Mouse (Mus musculus) stomach, postnatal 0 days (tissue): ENCODE measurements at regions not wholly inside any gene's neighbourhood (a gene's known extent, or its start where the extent isn't known, plus 50 kb on each side); places are given as distances from the start of the nearest gene placed in this dataset.

ENCODE experiments used
- ATAC-seq: fragments of 200-750 bp; cut with Nextera tagmentation; 2 replicates; pipeline ENCODE4 v1.8.0; 2017; ENCODE audit not compliant: low FRiP score, low TSS enrichment
- DNase-seq: peaks from one replicate; pipeline ENCODE4 v3.0.0-alpha.2; 2016; ENCODE audit warnings: low spot score
- H3K27ac ChIP-seq: fragments of 300-500 bp; sonication (generic); replicated peaks from 2 replicates; pipeline ENCODE4 v1.5.1; 2014; ENCODE audit warnings: mild to moderate bottlenecking, control low read depth
- H3K27me3 ChIP-seq: fragments of 300-500 bp; sonication (generic); 2 replicates; pipeline ENCODE4 v1.6.1; 2014; ENCODE audit warnings: low read length; ENCODE audit not compliant: control insufficient read depth, insufficient read depth
- H3K36me3 ChIP-seq: fragments of 300-500 bp; sonication (generic); 2 replicates; pipeline ENCODE4 v1.6.1; 2014; ENCODE audit warnings: low read length, mixed read lengths; ENCODE audit not compliant: control insufficient read depth, insufficient read depth
- H3K4me1 ChIP-seq: fragments of 300-500 bp; sonication (generic); replicated peaks from 2 replicates; pipeline ENCODE4 v1.6.1; 2014; ENCODE audit warnings: antibody characterized with exemption; ENCODE audit not compliant: control insufficient read depth, insufficient read depth
- H3K4me2 ChIP-seq: fragments of 300-500 bp; sonication (generic); replicated peaks from 2 replicates; pipeline ENCODE4 v1.6.1; 2014; ENCODE audit warnings: low read depth, mild to moderate bottlenecking, control low read depth, moderate library complexity
- H3K4me3 ChIP-seq: fragments of 300-500 bp; sonication (generic); 2 replicates; pipeline ENCODE4 v1.5.1; 2014; ENCODE audit warnings: low read depth, low read length, control low read depth
- H3K9ac ChIP-seq: fragments of 300-500 bp; sonication (generic); 2 replicates; pipeline ENCODE4 v1.6.1; 2014; ENCODE audit warnings: mild to moderate bottlenecking, low read length, control low read depth, mixed read lengths
- H3K9me3 ChIP-seq: fragments of 300-500 bp; sonication (generic); 2 replicates; pipeline ENCODE4 v1.6.1; 2016; ENCODE audit warnings: low read length; ENCODE audit not compliant: control insufficient read depth
- CTCF ChIP-seq: IDR thresholded peaks from 2 replicates; pipeline ENCODE4 v1.5.1; 2016; ENCODE audit warnings: antibody characterized with exemption, low read depth, mild to moderate bottlenecking, moderate library complexity
- EP300 ChIP-seq: optimal IDR thresholded peaks from 2 replicates; pipeline ENCODE3; 2016; ENCODE audit warnings: antibody characterized with exemption
- WGBS: fragments of 180-500 bp; shearing (Covaris S2); extraction: QIAGEN DNeasy Blood & Tissue Kit; methylation state at CpG from one replicate; pipeline ENCODE4 v1.1.7; 2014; 5-methylcytosine and 5-hydroxymethylcytosine counted together

DNA sequence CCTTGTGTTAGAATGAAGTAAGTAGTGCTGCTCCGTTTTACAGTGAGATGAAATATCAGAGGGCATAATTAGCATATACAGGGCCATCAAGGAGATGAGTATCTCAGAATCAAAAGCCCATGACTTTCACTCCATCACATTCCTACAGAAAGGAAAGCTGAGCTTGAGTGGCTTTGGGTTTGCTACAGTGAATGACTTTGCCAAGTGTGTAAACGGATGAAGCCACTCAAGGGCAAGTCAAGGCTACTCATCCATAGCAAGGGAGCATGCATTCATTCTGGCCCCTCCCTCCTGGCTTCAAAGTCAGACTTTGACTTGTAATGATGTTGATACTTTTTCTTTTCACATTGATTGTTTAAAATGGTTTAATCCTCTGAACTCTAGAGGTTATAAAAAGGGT, 246.2 kb upstream of the Tenm4 start:
- no peak overlapping the region for H3K4me3 ChIP-seq
- H3K27ac ChIP-seq, result no peak overlapping the region
- TF ChIP-seq EP300, result no peak
- TF ChIP-seq CTCF, result no peak
- H3K4me2 ChIP-seq, result no peak overlapping the region
- no peaks in the 10 kb centered on the region for H3K4me1 ChIP-seq
- H3K27me3 ChIP-seq, result no peaks in the 10 kb centered on the region
- no peak for ATAC-seq
- WGBS, result 63% methylated on average over 2 of the region's 2 CpGs
- H3K36me3 ChIP-seq, result no peaks in the 10 kb centered on the region
- DNase-seq, result no peak
- no peak overlapping the region for H3K9ac ChIP-seq
- H3K9me3 ChIP-seq, result no peaks in the 10 kb centered on the region

DNA sequence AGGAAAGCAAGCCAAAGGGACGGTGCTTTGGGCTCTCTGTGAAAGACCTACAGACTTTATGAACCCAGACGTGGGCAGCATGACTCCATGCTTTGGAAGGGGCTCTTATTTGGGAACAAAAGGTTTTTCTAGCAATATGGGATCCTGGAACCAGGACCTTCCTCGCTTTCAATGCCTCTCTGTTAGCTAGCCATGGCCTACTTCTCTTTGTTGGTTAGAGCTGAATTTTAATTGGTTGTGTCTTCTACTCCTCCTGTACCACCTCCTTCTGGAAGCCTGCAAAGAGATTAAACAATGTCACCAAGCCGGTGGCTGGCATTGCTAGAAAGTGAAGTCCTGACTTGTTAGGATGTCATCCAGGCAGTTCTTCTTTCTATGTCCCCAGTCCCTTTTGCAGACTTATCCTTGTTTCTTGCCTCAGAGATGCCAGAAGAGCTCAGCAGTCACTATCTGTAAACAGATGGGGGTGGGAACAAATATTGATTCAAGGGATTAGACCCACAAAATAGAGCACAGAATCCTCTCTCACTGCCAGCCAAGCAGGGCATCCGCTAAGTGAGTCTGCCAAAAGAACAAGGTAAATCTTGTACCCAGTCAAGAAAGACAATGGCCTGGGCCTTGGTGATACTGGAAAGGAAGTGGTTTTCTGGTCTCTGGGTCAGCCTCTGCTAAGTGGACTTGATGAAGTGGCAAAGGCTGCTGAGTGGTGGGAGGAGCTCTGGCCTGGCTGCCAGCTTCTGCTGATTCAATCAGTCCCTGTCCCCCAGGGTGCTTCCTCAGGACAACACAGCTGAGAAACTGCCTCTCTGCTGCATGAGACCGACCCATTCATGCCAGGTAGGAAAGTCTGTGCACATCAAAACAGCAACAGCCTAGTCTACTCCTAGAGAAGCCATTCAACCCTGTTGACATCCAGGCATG, 244.7 kb upstream of the Tenm4 start:
- WGBS, result 63% methylated on average over 6 of the region's 6 CpGs
- ATAC-seq, result no peak

DNA sequence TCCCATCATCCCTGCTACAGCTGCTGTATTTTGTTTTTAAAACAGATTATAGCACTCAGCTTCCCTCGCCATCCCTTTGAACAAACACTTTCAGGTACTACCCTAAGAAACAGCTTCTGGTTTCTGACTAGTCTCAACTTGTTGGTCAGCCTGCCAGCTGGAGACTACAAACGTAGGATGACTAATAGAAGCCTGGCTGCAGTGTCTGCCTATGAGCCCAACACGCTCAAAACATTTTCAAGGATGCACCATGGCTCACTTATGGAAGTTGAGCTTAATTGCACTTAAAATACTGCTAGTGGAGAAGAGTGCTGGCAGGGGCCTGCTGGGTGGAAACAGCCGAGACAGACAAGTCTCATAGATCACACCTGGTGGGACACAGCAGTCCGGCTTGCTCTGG, 234.4 kb upstream of the Tenm4 start:
- H3K9ac ChIP-seq, result no peak overlapping the region
- DNase-seq, result no peak
- ATAC-seq, result no peak

More for the DNA sequence above, 244.7 kb upstream of the Tenm4 start:
- no peak for DNase-seq
- Histone ChIP-seq H3K27ac (no peak overlapping the region), H3K9me3 (no peaks in the 10 kb centered on the region), H3K4me2 (no peak overlapping the region), H3K4me3 (no peak overlapping the region), H3K27me3 (no peaks in the 10 kb centered on the region), H3K4me1 (no peaks in the 10 kb centered on the region), H3K36me3 (no peaks in the 10 kb centered on the region), H3K9ac (no peak overlapping the region)
- no peak for TF ChIP-seq CTCF
- no peak for TF ChIP-seq EP300

DNA sequence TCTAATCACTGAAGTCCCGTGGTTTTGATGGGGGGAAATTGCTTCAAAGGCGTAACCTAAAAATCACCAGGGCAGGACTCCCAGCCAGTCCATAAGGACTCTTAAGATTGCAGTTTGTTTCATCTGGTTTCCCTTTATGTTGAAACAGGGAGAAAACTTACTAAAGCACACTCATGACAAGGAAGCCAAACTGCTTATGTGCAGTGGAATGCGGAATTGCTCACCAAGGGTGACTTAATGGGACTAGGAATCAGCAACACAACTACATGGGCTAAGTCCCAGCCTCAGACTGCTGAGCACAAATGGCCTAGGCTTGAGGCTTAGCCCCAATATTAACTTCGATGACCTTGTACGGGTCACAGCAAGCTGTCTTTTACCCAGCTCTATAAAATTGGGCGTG, 227.6 kb upstream of the Tenm4 start:
- 81% methylated on average over 6 of the region's 6 CpGs for WGBS
- DNase-seq (no peak), ATAC-seq (no peak)
- Histone ChIP-seq H3K4me3 (no peak overlapping the region), H3K4me2 (no peak overlapping the region), H3K36me3 (no peaks in the 10 kb centered on the region), H3K27ac (no peak overlapping the region), H3K27me3 (no peaks in the 10 kb centered on the region), H3K9me3 (no peaks in the 10 kb centered on the region), H3K4me1 (no peaks in the 10 kb centered on the region), H3K9ac (no peak overlapping the region)
- TF ChIP-seq CTCF (no peak), EP300 (no peak)

More for the DNA sequence above, 234.4 kb upstream of the Tenm4 start:
- TF ChIP-seq EP300, result no peak
- TF ChIP-seq CTCF, result no peak
- Histone ChIP-seq H3K36me3 (no peaks in the 10 kb centered on the region), H3K4me3 (no peak overlapping the region), H3K27ac (no peak overlapping the region), H3K9me3 (no peaks in the 10 kb centered on the region), H3K4me1 (no peaks in the 10 kb centered on the region), H3K4me2 (no peak overlapping the region), H3K27me3 (no peaks in the 10 kb centered on the region)
- 54% methylated on average over 5 of the region's 5 CpGs for whole genome bisulfite sequencing

GRCm38 (mm10) chr7:95952395-95952794, 218.7 kb upstream of the Tenm4 start:
- Histone ChIP-seq H3K4me2 (no peak overlapping the region), H3K36me3 (no peaks in the 10 kb centered on the region), H3K27ac (no peak overlapping the region), H3K4me3 (no peak overlapping the region), H3K4me1 (no peaks in the 10 kb centered on the region), H3K9ac (no peak overlapping the region), H3K9me3 (no peaks in the 10 kb centered on the region), H3K27me3 (no peaks in the 10 kb centered on the region)
- no peak for DNase-seq
- 74% methylated on average over 2 of the region's 2 CpGs for WGBS
- no peak for ATAC-seq
- TF ChIP-seq EP300 (no peak), CTCF (no peak)

- Histone ChIP-seq H3K27me3 (no peaks in the 10 kb centered on the region), H3K4me3 (no peak overlapping the region), H3K9me3 (no peaks in the 10 kb centered on the region), H3K9ac (no peak overlapping the region), H3K36me3 (no peaks in the 10 kb centered on the region), H3K4me2 (no peak overlapping the region), H3K27ac (no peak overlapping the region), H3K4me1 (no peaks in the 10 kb centered on the region)
- TF ChIP-seq CTCF (no peak), EP300 (no peak)
- DNase-seq (no peak), ATAC-seq (no peak)
- 71% methylated on average over 2 of the region's 2 CpGs for WGBS
These were observed 216.5 kb upstream of the Tenm4 start for GRCm38 (mm10) chr7:95954511-95954910.
